Mouse (Mus musculus) small intestine, adult 2 months (tissue): ENCODE results near the gene Rbm46.

Source experiments
- CTCF ChIP-seq: fragments of 200-500 bp; IDR thresholded peaks from 2 replicates; pipeline ENCODE4 v1.5.1; 2012; ENCODE audit warnings: low read depth, mild to moderate bottlenecking, control low read depth, inconsistent platforms, low read length, moderate library complexity, mixed read lengths; ENCODE audit not compliant: insufficient replicate concordance, insufficient read length; ENCODE audit errors: extremely low read depth
- POLR2A ChIP-seq: fragments of 200-500 bp; IDR thresholded peaks from 2 replicates; pipeline ENCODE4 v1.6.1; 2012; ENCODE audit warnings: low read depth, mild to moderate bottlenecking, control low read depth, inconsistent platforms, low read length, moderate library complexity

GRCm38 (mm10) chr3:82908671-82909070 is 32.4 kb upstream of the Rbm46 start:
- TF ChIP-seq CTCF (no peak), POLR2A (no peak)
